Mouse (Mus musculus): ENCODE measurements around the gene Cnot6l. TPM values are rescaled to one million over a fixed set of nuclear protein-coding genes. Genes with fewer than 3 reads are reported as not detected.

The Cnot6l gene
- polyA plus RNA-seq, 1 experiment from 2014 or later: 13.3 TPM

DNA sequence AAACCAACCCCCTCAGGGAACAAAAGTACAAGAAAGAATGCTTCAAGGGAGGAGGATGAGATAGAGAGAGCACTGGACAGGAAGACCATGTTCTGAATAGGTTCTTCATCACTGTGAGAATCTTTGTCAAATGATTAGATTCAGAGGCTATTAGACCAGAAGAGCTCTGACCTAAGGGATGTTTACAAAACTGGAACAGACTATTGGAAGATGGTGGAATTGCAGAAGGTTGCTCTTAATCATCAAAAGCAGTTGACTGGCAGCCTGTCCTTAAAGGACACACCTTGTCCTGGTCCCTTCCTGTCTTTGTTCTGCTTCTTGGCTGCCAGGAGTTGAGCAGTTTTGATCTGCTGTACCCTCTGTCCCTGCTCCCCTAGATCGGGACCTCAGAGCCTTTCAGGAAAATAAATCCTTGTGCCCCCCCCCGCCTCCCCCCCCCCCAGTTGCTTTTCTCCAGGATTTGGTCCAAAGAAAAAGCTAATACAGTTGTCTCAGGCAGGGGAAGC lies 32.6 kb upstream of the Cnot6l start:
- Histone ChIP-seq H3K4me3 (ENCODE audit: low read length) (no peak overlapping the region), H3K36me3 (ENCODE audit: control insufficient read depth, insufficient read depth, low read length) (no peaks in the 10 kb centered on the region), H3K4me1 (ENCODE audit: control insufficient read depth, insufficient read depth, low read length) (no peaks in the 10 kb centered on the region), H3K4me2 (ENCODE audit: low read depth, low read length) (no peak overlapping the region), H3K27me3 (replicated peaks; ENCODE audit: control insufficient read depth, insufficient read depth, low read length) (no peaks in the 10 kb centered on the region), H3K9me3 (ENCODE audit: control insufficient read depth, low read length) (no peaks in the 10 kb centered on the region), H3K27ac (ENCODE audit: low read length) (no peak overlapping the region), H3K9ac (ENCODE audit: low read depth, low read length) (no peak overlapping the region)
- no peak for ATAC-seq
- WGBS: 52% methylated on average over 2 of the region's 2 CpGs

DNA sequence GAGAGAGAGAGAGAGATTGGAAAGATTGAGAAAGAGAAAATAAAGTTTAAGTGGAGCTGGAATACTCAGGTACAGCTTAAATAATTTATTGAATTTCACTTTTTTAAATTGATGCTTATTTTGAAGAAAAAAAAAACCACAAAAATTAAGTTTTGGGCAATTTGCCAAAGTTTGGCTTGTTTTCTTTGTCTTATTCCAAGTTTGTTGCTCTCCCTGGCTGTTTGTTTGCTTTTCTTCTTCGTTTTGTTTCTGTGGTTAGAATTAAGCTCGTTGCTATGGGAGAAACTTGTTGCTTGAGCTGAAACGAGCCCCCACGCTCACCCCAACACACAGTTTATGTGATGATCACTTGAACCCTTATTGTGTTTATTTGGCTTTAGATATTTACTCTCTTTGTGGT lies 27.3 kb upstream of the Cnot6l start:
- no peak overlapping the region for H3K4me3 ChIP-seq (ENCODE audit: low read length)
- no peaks in the 10 kb centered on the region for H3K27me3 ChIP-seq (replicated peaks; ENCODE audit: control insufficient read depth, insufficient read depth, low read length)
- H3K4me1 ChIP-seq (ENCODE audit: control insufficient read depth, insufficient read depth, low read length): no peaks in the 10 kb centered on the region
- no peaks in the 10 kb centered on the region for H3K9me3 ChIP-seq (ENCODE audit: control insufficient read depth, low read length)
- H3K9ac ChIP-seq (ENCODE audit: low read depth, low read length): no peak overlapping the region
- ATAC-seq: no peak
- no peaks in the 10 kb centered on the region for H3K36me3 ChIP-seq (ENCODE audit: control insufficient read depth, insufficient read depth, low read length)
- no peak overlapping the region for H3K4me2 ChIP-seq (ENCODE audit: low read depth, low read length)
- 57% methylated on average over 4 of the region's 4 CpGs for WGBS
- no peak overlapping the region for H3K27ac ChIP-seq (ENCODE audit: low read length)

DNA sequence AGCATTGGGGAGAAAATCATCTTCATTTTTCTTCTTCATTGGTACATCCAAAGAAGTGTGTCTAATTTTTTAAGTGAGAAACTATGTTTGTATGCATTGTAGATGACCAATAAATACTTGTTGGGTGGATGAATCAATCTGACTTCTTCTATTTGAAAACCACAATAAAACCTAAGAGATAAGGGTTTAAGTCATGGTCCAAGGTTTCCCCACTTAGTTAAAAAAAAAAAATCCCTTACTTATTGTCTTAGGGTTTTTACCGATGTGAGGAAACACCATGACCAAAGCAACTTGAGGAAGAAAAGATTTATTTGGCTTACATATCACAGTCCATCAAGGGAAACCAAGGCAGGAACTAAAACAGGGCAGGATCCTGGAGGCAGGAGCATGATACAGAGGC lies 25.8 kb upstream of the Cnot6l start:
- H3K9me3 ChIP-seq (ENCODE audit: control insufficient read depth, low read length): no peaks in the 10 kb centered on the region
- 84% methylated on average over 1 of the region's 1 CpGs for WGBS
- H3K27ac ChIP-seq (ENCODE audit: low read length): no peak overlapping the region
- no peaks in the 10 kb centered on the region for H3K36me3 ChIP-seq (ENCODE audit: control insufficient read depth, insufficient read depth, low read length)
- no peak overlapping the region for H3K4me3 ChIP-seq (ENCODE audit: low read length)
- no peaks in the 10 kb centered on the region for H3K27me3 ChIP-seq (replicated peaks; ENCODE audit: control insufficient read depth, insufficient read depth, low read length)
- H3K9ac ChIP-seq (ENCODE audit: low read depth, low read length): no peak overlapping the region
- no peaks in the 10 kb centered on the region for H3K4me1 ChIP-seq (ENCODE audit: control insufficient read depth, insufficient read depth, low read length)
- no peak overlapping the region for H3K4me2 ChIP-seq (ENCODE audit: low read depth, low read length)
- ATAC-seq: no peak

DNA sequence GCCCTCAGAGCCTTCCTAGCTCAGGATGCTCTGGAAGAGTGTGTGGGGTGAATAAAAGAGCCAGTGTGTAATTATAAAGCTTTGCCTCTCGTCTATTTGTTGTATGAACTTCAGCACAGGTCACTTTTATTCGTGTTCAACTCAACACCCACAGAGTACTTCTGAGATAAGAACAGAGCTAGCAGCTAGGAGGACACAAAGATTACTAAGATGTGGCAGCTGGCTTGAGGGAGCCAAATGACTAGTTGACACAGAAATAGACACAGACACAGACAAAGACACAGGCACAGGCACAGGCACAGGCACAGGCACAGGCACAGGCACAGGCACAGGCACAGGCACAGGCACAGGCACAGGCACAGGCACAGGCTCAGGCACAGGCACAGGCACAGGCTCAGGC lies 20.0 kb upstream of the Cnot6l start:
- H3K4me3 ChIP-seq (ENCODE audit: low read length): no peak overlapping the region
- ATAC-seq: no peak
- no peaks in the 10 kb centered on the region for H3K36me3 ChIP-seq (ENCODE audit: control insufficient read depth, insufficient read depth, low read length)
- H3K9me3 ChIP-seq (ENCODE audit: control insufficient read depth, low read length): no peaks in the 10 kb centered on the region
- no peak overlapping the region for H3K9ac ChIP-seq (ENCODE audit: low read depth, low read length)
- H3K27me3 ChIP-seq (replicated peaks; ENCODE audit: control insufficient read depth, insufficient read depth, low read length): no peaks in the 10 kb centered on the region
- H3K27ac ChIP-seq (ENCODE audit: low read length): no peak overlapping the region
- WGBS: 50% methylated on average over 2 of the region's 2 CpGs
- no peak overlapping the region for H3K4me2 ChIP-seq (ENCODE audit: low read depth, low read length)
- no peaks in the 10 kb centered on the region for H3K4me1 ChIP-seq (ENCODE audit: control insufficient read depth, insufficient read depth, low read length)

DNA sequence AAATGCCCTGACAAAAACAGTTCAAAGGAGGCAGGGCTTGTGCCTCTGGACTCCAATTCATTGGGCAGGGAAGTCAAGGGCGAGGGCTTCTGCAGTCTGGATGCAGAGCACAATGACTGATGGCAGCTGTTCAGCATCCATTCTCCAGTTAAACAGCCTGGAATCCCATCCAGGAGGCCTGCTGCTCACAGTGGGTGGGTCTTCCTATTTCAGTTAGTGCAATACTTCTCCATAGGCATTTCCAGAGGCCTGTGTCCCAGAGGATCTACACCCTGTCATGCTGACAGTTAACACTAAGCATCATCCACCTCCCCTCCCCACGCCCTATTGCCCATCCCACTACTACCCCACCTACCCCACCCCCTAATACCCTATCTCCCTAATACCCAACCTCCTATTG lies 19.2 kb upstream of the Cnot6l start:
- no peaks in the 10 kb centered on the region for H3K27me3 ChIP-seq (replicated peaks; ENCODE audit: control insufficient read depth, insufficient read depth, low read length)
- H3K9me3 ChIP-seq (ENCODE audit: control insufficient read depth, low read length): no peaks in the 10 kb centered on the region
- H3K4me1 ChIP-seq (ENCODE audit: control insufficient read depth, insufficient read depth, low read length): no peaks in the 10 kb centered on the region
- no peak overlapping the region for H3K4me3 ChIP-seq (ENCODE audit: low read length)
- H3K9ac ChIP-seq (ENCODE audit: low read depth, low read length): no peak overlapping the region
- H3K36me3 ChIP-seq (ENCODE audit: control insufficient read depth, insufficient read depth, low read length): no peaks in the 10 kb centered on the region
- no peak for ATAC-seq
- no peak overlapping the region for H3K4me2 ChIP-seq (ENCODE audit: low read depth, low read length)
- WGBS: 69% methylated on average over 2 of the region's 2 CpGs
- H3K27ac ChIP-seq (ENCODE audit: low read length): no peak overlapping the region

DNA sequence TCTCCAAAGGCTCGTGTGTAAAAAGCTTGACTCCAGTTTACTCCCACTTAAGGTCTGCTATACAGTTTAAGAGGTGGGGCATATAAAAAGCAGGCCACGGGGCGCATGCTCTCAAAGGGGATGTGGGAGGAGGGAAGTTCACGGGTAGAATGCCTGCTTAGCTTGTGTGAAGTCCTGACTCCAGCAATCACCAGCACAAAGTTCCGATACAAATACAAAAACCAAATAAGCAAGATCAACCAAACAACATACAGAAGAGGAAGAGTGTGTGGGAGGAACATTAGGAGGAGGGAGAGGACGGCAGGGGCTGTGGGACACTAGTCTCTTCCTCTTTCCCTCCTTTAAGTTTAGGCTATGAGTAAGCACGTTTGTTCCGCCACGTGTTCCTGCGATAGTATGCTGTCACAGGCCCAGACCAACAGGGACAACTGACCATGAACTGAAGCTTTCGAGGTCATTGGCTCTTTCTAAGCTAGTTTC lies 12.9 kb upstream of the Cnot6l start:
- no peaks in the 10 kb centered on the region for H3K27me3 ChIP-seq (replicated peaks; ENCODE audit: control insufficient read depth, insufficient read depth, low read length)
- WGBS: 67% methylated on average over 11 of the region's 11 CpGs
- H3K4me3 ChIP-seq (ENCODE audit: low read length): no peak overlapping the region
- H3K4me2 ChIP-seq (ENCODE audit: low read depth, low read length): no peak overlapping the region
- H3K4me1 ChIP-seq (ENCODE audit: control insufficient read depth, insufficient read depth, low read length): no peaks in the 10 kb centered on the region
- H3K9ac ChIP-seq (ENCODE audit: low read depth, low read length): no peak overlapping the region
- H3K9me3 ChIP-seq (ENCODE audit: control insufficient read depth, low read length): no peaks in the 10 kb centered on the region
- no peaks in the 10 kb centered on the region for H3K36me3 ChIP-seq (ENCODE audit: control insufficient read depth, insufficient read depth, low read length)
- no peak overlapping the region for H3K27ac ChIP-seq (ENCODE audit: low read length)
- no peak for ATAC-seq

DNA sequence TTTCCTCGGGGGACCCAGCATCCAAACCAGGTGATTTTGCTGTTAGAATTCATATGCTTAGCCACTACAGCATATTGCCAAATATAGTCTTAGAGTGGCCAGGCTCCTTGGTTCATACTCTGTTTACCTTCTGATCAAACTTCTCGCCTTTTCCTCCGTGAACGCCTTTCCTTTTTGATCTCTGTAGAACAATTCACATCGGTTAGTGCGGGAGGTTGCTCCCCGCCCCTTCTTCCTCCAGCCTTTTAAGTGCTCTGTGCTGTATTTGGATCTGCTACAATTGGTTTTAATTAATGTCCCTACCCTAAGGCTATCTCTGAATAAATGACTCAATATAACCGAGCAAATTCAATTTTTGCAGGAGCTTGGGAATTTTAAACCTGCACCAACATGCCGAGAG lies 12.2 kb upstream of the Cnot6l start:
- no peaks in the 10 kb centered on the region for H3K27me3 ChIP-seq (replicated peaks; ENCODE audit: control insufficient read depth, insufficient read depth, low read length)
- no peaks in the 10 kb centered on the region for H3K9me3 ChIP-seq (ENCODE audit: control insufficient read depth, low read length)
- no peak overlapping the region for H3K27ac ChIP-seq (ENCODE audit: low read length)
- no peaks in the 10 kb centered on the region for H3K4me1 ChIP-seq (ENCODE audit: control insufficient read depth, insufficient read depth, low read length)
- no peak overlapping the region for H3K9ac ChIP-seq (ENCODE audit: low read depth, low read length)
- no peaks in the 10 kb centered on the region for H3K36me3 ChIP-seq (ENCODE audit: control insufficient read depth, insufficient read depth, low read length)
- ATAC-seq: no peak
- WGBS: 47% methylated on average over 9 of the region's 9 CpGs
- no peak overlapping the region for H3K4me2 ChIP-seq (ENCODE audit: low read depth, low read length)
- H3K4me3 ChIP-seq (ENCODE audit: low read length): no peak overlapping the region

DNA sequence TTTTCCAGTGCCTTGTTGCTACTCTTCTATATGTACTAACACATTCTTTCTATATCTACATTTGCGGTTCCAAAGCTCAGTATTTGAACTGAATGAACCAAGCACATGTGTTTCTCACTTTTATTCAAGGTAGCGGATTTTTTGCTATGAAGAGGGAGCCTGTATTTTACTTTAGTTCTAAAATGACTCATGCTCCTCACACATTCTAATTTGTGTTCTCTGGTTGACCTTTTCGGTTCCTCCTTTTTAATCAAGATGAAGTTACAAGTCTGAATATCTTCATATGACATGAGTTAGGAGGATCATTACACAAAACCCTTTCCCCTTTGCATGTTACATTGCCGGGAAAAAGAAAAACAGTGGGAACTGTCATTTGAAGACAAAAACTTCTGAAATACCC lies 7.8 kb upstream of the Cnot6l start:
- Histone ChIP-seq H3K27ac (ENCODE audit: low read length) (no peak overlapping the region), H3K4me1 (ENCODE audit: control insufficient read depth, insufficient read depth, low read length) (no peaks in the 10 kb centered on the region), H3K4me2 (ENCODE audit: low read depth, low read length) (no peak overlapping the region), H3K9ac (ENCODE audit: low read depth, low read length) (no peak overlapping the region), H3K27me3 (replicated peaks; ENCODE audit: control insufficient read depth, insufficient read depth, low read length) (no peaks in the 10 kb centered on the region), H3K4me3 (ENCODE audit: low read length) (no peak overlapping the region), H3K36me3 (ENCODE audit: control insufficient read depth, insufficient read depth, low read length) (no peaks in the 10 kb centered on the region), H3K9me3 (ENCODE audit: control insufficient read depth, low read length) (no peaks in the 10 kb centered on the region)
- ATAC-seq: no peak
- WGBS: 89% methylated on average over 4 of the region's 4 CpGs

DNA sequence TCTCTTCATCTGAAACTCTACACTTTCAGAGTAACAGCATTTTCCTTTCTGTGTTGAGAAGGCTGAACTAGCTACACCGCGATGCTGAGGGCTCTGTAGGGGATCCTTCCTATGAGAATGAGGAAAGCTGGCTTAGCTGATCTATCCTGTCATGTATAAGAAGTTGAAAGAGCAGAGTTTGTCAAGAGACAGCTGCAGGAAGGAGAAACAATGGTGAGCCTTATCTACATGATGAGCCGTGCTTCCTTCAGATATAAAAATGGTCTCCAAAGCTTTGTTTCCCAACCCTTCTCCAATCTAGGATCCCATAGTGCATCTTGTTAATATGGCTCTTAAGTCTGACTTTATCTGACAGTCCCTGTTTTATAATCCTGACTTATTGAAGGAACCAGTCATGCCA lies 6.5 kb upstream of the Cnot6l start:
- no peak overlapping the region for H3K4me2 ChIP-seq (ENCODE audit: low read depth, low read length)
- ATAC-seq: no peak
- no peak overlapping the region for H3K27ac ChIP-seq (ENCODE audit: low read length)
- H3K27me3 ChIP-seq (replicated peaks; ENCODE audit: control insufficient read depth, insufficient read depth, low read length): no peaks in the 10 kb centered on the region
- H3K9ac ChIP-seq (ENCODE audit: low read depth, low read length): no peak overlapping the region
- no peak overlapping the region for H3K4me3 ChIP-seq (ENCODE audit: low read length)
- no peaks in the 10 kb centered on the region for H3K36me3 ChIP-seq (ENCODE audit: control insufficient read depth, insufficient read depth, low read length)
- WGBS: 77% methylated on average over 3 of the region's 3 CpGs
- H3K9me3 ChIP-seq (ENCODE audit: control insufficient read depth, low read length): no peaks in the 10 kb centered on the region
- no peaks in the 10 kb centered on the region for H3K4me1 ChIP-seq (ENCODE audit: control insufficient read depth, insufficient read depth, low read length)

DNA sequence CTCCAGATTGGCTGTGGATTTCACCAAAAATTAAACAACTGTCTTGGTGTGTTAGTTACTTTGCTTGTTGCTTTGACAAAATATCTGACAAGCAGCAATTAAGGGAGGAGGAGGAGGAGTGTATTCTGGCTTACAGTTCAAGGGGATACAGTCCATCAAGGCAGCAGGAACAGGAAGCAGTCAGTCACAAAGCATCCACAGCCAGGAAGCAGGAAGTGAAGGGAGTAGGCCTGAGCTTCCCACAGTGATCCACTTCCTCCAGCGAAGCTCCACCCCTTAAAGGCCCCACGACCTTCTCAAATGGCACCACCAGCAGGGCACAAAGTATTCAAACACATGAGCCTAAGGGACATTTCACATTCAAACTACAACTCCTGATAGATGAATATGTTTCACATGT lies 2.8 kb upstream of the Cnot6l start:
- 87% methylated on average over 2 of the region's 2 CpGs for WGBS

More for the DNA sequence above, 2.8 kb upstream of the Cnot6l start:
- H3K4me3 ChIP-seq (ENCODE audit: low read length): no peak overlapping the region
- no peaks in the 10 kb centered on the region for H3K9me3 ChIP-seq (ENCODE audit: control insufficient read depth, low read length)
- peaks cover 9% of the 10 kb centered on the region; the same call in 1 of the 2 replicates for H3K4me1 ChIP-seq (ENCODE audit: control insufficient read depth, insufficient read depth, low read length)
- no peak overlapping the region for H3K9ac ChIP-seq (ENCODE audit: low read depth, low read length)
- no peak overlapping the region for H3K27ac ChIP-seq (ENCODE audit: low read length)
- no peak overlapping the region for H3K4me2 ChIP-seq (ENCODE audit: low read depth, low read length)
- no peaks in the 10 kb centered on the region for H3K27me3 ChIP-seq (replicated peaks; ENCODE audit: control insufficient read depth, insufficient read depth, low read length)
- no peaks in the 10 kb centered on the region for H3K36me3 ChIP-seq (ENCODE audit: control insufficient read depth, insufficient read depth, low read length)
- ATAC-seq: no peak

Data from intestine, embryonic 16.5 days (tissue).